8 mouse cellular contexts compared by ENCODE assay signal in the genomic region with DNA sequence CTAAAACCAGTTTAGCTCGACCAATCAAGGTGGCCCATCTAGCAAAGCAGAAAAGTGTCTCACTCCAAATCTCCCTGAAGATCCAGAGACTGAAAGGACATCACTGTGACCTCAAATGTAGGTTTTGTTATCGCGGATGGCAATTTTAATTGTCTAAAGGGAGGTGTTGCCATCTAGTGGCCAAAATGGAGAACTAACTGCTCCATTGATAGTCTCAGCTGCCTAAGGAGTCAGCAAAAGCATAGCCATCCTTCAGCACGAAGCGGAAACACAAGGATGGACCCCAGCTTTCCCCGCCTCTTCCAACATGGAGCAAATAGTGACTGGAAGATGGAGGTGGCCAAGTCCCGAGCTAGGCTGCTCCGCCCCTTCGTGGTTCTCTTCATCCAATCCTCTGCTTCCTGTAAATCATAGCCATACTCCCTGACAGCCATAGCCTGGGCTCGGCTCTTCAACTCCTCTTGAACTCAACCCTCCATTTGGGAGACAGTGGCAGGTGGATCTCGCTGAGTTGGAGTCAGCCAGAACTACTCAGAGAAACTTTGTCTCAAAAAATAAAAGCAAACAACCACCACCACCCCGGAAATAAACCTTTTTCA. TPM values are rescaled to one million over a fixed set of nuclear protein-coding genes. Genes with fewer than 3 reads are reported as not detected.
A peak's percentile ranks its signal among the peaks of the same experiment; 100 is the strongest.
DNase-seq lines count a peak whose midpoint lies in the region; ATAC-seq and TF ChIP-seq lines count a peak whose summit lies in the region.

No protein-coding gene starts in this region.

- H3K4me2 ChIP-seq in midbrain, embryonic 12.5 days (replicated peaks) = no peak overlapping the region

- H3K9me3 ChIP-seq in ES-Bruce4 (replicated peaks; ENCODE audit: control insufficient read depth, insufficient read depth, low read length, poor library complexity, severe bottlenecking) = peaks cover 11% of the 10 kb centered on the region
- no peaks in the 10 kb centered on the region for H3K9me3 ChIP-seq in hindbrain, embryonic 10.5 days
- no peaks in the 10 kb centered on the region for H3K9me3 ChIP-seq in midbrain, embryonic 12.5 days

- no peak for TF ChIP-seq EP300 in ES-Bruce4 (IDR thresholded peaks at IDR 0.05; ENCODE audit: insufficient read depth, low read depth, low read length)

- H3K4me3 ChIP-seq in gastrocnemius, adult 2 months = peak overlapping the region; percentile 44; the same call in 1 of the 2 replicates
- H3K4me3 ChIP-seq in ES-Bruce4 (ENCODE audit: low read depth, low read length) = 0 out of 2 replicates have a peak overlapping the region, but pooled peaks have one; percentile 9
- no peak overlapping the region for H3K4me3 ChIP-seq in hindbrain, embryonic 10.5 days
- H3K4me3 ChIP-seq in midbrain, embryonic 12.5 days = no peak overlapping the region

- peak; percentile 89 for TF ChIP-seq CTCF in gastrocnemius, adult 2 months (IDR thresholded peaks at IDR 0.05)
- peak; percentile 2 for TF ChIP-seq CTCF in ES-Bruce4 (IDR thresholded peaks at IDR 0.05; ENCODE audit: low read depth, low read length)

- TF ChIP-seq POLR2A in ES-Bruce4 (IDR thresholded peaks at IDR 0.05; ENCODE audit: insufficient read depth, low read length) = no peak

- peaks cover 1% of the 10 kb centered on the region for H3K4me1 ChIP-seq in ES-Bruce4 (ENCODE audit: control insufficient read depth, insufficient read depth, low read length)
- peaks cover 10% of the 10 kb centered on the region; the same call in 1 of the 2 replicates for H3K4me1 ChIP-seq in hindbrain, embryonic 10.5 days (replicated peaks)
- no peaks in the 10 kb centered on the region for H3K4me1 ChIP-seq in midbrain, embryonic 12.5 days

- 33% methylated on average over 12 of the region's 12 CpGs for WGBS in hindbrain, embryonic 10.5 days
- 32% methylated on average over 12 of the region's 12 CpGs for WGBS in midbrain, embryonic 12.5 days

- ATAC-seq in common myeloid progenitor, adult 5-6 weeks (replicated peaks; ENCODE audit: low read depth, poor library complexity, severe bottlenecking) = peak; percentile 78
- 0 out of 2 replicates have a peak, but pooled peaks have one; percentile 30 for ATAC-seq in midbrain, embryonic 12.5 days (ENCODE audit: low FRiP score, low read depth)

- H3K36me3 ChIP-seq in ES-Bruce4 (ENCODE audit: control insufficient read depth, insufficient read depth, low read length, poor library complexity, severe bottlenecking) = no peaks in the 10 kb centered on the region
- no peaks in the 10 kb centered on the region for H3K36me3 ChIP-seq in hindbrain, embryonic 10.5 days
- H3K36me3 ChIP-seq in midbrain, embryonic 12.5 days = no peaks in the 10 kb centered on the region

- DNase-seq in gastrocnemius, adult 2 months = no peak
- no peak for DNase-seq in gastrocnemius, postnatal 4 days (ENCODE audit: low spot score in 2 of 2)
- peak; percentile 52 for DNase-seq in hindbrain, embryonic 10.5 days (ENCODE audit: low spot score)
- peak; percentile 33 to 47 for DNase-seq in layer of hippocampus, postnatal 25 days (ENCODE audit: extremely low spot score in 1 of 2, low spot score in 1 of 2)
- DNase-seq in thymus, postnatal 4 days = peak; percentile 39

- intact Hi-C loops in gastrocnemius, adult 2 months (cut with DNase I) = loop anchor here (5.0 kb wide), 1 partner anchor 226 kb away; no protein-coding TSS in a partner anchor

- H3K27ac ChIP-seq in gastrocnemius, adult 2 months = no peak overlapping the region
- no peak overlapping the region for H3K27ac ChIP-seq in ES-Bruce4 (ENCODE audit: insufficient read depth, low read length)
- no peak overlapping the region for H3K27ac ChIP-seq in hindbrain, embryonic 10.5 days
- no peak overlapping the region for H3K27ac ChIP-seq in midbrain, embryonic 12.5 days (replicated peaks)

- no peak overlapping the region for H3K9ac ChIP-seq in ES-Bruce4 (ENCODE audit: low read depth, poor library complexity, severe bottlenecking)
- no peak overlapping the region for H3K9ac ChIP-seq in midbrain, embryonic 12.5 days (replicated peaks)

- H3K27me3 ChIP-seq in ES-Bruce4 (ENCODE audit: control insufficient read depth, insufficient read depth, low read length, poor library complexity, severe bottlenecking) = no peaks in the 10 kb centered on the region
- H3K27me3 ChIP-seq in hindbrain, embryonic 10.5 days (ENCODE audit: insufficient read depth, poor library complexity, severe bottlenecking) = peaks cover 39% of the 10 kb centered on the region
- peaks cover 62% of the 10 kb centered on the region for H3K27me3 ChIP-seq in midbrain, embryonic 12.5 days

RNA-seq across cellular contexts. Expression of gene Pkdcc, which starts 38.1 kb away (rescaled TPM):
- 100 to 1,000 TPM in 1 of 2 experiments, 10 to 100 TPM in 1; 96.3 to 115 TPM for total RNA-seq in gastrocnemius, adult 2 months (2021)
- 10 to 100 TPM; 42.7 to 46.8 TPM for total RNA-seq in gastrocnemius, postnatal 4 days (2021)
- 9.7 and 12.3 TPM in 2 replicates for polyA plus RNA-seq in ES-Bruce4 (2011; ENCODE audit: insufficient read depth, insufficient read length, low read depth, missing spikeins)
- total RNA-seq in common myeloid progenitor, adult 5-6 weeks (2017) = not detected in 2 replicates
- polyA plus RNA-seq in hindbrain, embryonic 10.5 days (2016; fragmentation: Nextera tagmentation; extraction: Ambion mirVana) = 9.1 and 11.4 TPM in 2 replicates
- total RNA-seq in layer of hippocampus, postnatal 25 days (2021) = 10 to 100 TPM; 18.3 to 20.1 TPM
- polyA plus RNA-seq in midbrain, embryonic 12.5 days (2016; fragmentation: Nextera tagmentation; extraction: Ambion mirVana) = 4.1 and 6.6 TPM in 2 replicates

Comparison
In these comparisons a context has a peak if more than half of its experiments do, and no peak if none do; other contexts are left out.
1. DNase-seq: peak in hindbrain, embryonic 10.5 days (single experiment), layer of hippocampus, postnatal 25 days (2 of 2) and thymus, postnatal 4 days (single experiment); none in gastrocnemius, adult 2 months (single experiment) and gastrocnemius, postnatal 4 days (0 of 2).
2. H3K4me3 ChIP-seq: peak in gastrocnemius, adult 2 months (single experiment) and ES-Bruce4 (single experiment); none in hindbrain, embryonic 10.5 days (single experiment) and midbrain, embryonic 12.5 days (single experiment).
3. RNA of gene Pkdcc, which starts 38.1 kb away (total RNA-seq): 96.3 to 115 TPM in gastrocnemius, adult 2 months, 42.7 to 46.8 TPM in gastrocnemius, postnatal 4 days and 18.3 to 20.1 TPM in layer of hippocampus, postnatal 25 days; not detected in common myeloid progenitor, adult 5-6 weeks; every median in the first group is over 10 times any median in the second.